Mouse (Mus musculus) left cerebral cortex, adult 2 months (tissue): ENCODE measurements around the gene Sh3d21. TPM values are rescaled to one million over a fixed set of nuclear protein-coding genes. Genes with fewer than 3 reads are reported as not detected.
"Not testable (repeated sequence)": the region's sequence is repeated elsewhere in the genome, so short reads cannot be mapped to it uniquely, and the experiment has no call there.

ENCODE experiments used
- DNase-seq, 2 experiments: peaks; one replicate each; pipeline ENCODE4 v3.0.0; 2021 to 2022; ENCODE audit warnings: low spot score in 2 of 2, mixed read lengths in 1 of 2; ENCODE audit errors: extremely low spot score in 1 of 2
- H3K27ac ChIP-seq: fragments of 200-600 bp; 2 replicates; pipeline ENCODE4 v1.8.1; 2022
- H3K4me3 ChIP-seq: fragments of 200-600 bp; 2 replicates; pipeline ENCODE4 v1.8.1; 2022
- CTCF ChIP-seq: fragments of 200-600 bp; IDR thresholded peaks from 2 replicates; pipeline ENCODE4 v1.8.1; 2022; ENCODE audit warnings: antibody characterized with exemption, mild to moderate bottlenecking, moderate library complexity
- intact Hi-C: fragments of 180-260 bp; cut with DNase I; formaldehyde crosslinking; loops from one replicate; pipeline ENCODE4 v1.15.1; 2025
- total RNA-seq, 2 experiments: library from RNA; stranded (reverse); gene quantifications; 2 replicates each; pipeline ENCODE4 v1.2.3; 2021

Gene Sh3d21
- total RNA-seq, 2 experiments from 2014 or later = 0.86 to 1.1 TPM

DNA sequence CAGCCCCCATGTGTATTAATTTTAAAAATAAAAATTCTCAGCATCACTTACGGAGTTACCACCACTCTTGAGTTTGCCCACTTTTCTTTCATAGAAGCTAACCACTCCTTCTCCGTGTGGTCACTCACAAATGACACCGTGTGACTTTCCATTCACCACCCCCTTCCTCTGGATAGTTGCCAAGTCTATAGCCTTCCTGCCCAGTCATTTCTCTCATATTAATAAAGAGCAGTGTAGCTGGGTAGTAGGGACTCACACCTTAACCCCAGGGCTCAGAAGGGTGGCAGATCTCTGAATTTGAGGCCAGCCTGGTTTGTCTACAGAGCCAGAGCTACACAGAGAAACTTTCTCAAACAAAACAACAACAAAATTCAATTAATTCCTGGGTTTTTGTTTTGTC, 34.2 kb upstream of the Sh3d21 start:
- TF ChIP-seq CTCF = no peak
- no peak for DNase-seq
- intact Hi-C loops = no loop called here
- Histone ChIP-seq H3K27ac (no peak overlapping the region; the same call in 1 of the 2 replicates), H3K4me3 (no peak overlapping the region)

GRCm38 (mm10) chr4:126194916-126195315, 31.6 kb upstream of the Sh3d21 start:
- H3K27ac ChIP-seq = no peak overlapping the region
- intact Hi-C loops = no loop called here
- no peak for TF ChIP-seq CTCF
- DNase-seq = no peak
- H3K4me3 ChIP-seq = no peak overlapping the region

- no peak for DNase-seq
- Histone ChIP-seq H3K4me3 (no peak overlapping the region), H3K27ac (no peak overlapping the region)
- TF ChIP-seq CTCF = no peak
- intact Hi-C loops = no loop called here
These were observed 30.9 kb upstream of the Sh3d21 start for GRCm38 (mm10) chr4:126194216-126194615.

DNA sequence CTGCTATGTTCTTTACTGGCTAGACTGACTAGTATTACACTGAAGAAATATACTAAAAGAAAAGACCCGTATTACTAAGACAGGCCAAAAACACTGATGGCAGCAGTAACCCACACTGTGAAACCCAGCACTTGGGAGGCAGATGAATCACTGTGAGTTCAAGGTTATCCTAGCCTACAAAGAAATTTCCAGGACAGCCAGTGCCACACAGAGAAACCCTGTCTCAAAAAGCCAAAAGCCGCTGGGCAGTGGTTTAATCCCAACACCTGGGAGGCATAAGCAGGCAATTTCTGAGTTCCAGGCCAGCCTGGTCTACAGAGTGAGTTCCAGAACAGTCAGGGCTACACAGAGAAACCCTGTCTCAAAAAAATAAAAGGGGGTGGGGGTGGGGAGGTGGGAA, 27.3 kb upstream of the Sh3d21 start:
- H3K4me3 ChIP-seq = no peak overlapping the region
- intact Hi-C loops = no loop called here
- no peak for TF ChIP-seq CTCF
- H3K27ac ChIP-seq = no peak overlapping the region
- no peak for DNase-seq

DNA sequence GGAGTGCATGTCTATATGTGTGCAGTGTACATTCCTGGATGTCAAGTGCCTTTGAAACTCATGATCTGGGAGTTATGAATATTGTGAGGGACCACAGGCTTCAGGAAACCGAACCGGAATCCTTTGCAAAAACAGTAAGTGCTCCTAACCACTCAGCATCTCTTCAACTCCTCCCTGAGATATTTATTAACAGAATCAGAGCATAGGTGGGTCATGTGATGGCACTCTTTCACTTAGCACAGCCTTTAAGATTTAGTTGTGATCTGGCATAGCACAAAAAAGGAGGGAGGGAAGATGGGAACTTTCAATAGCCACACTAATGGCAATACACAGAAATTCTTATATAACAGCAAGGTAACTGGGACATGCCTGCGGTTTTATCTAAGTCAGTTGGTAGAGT, 23.8 kb upstream of the Sh3d21 start:
- TF ChIP-seq CTCF = no peak
- DNase-seq = no peak
- Histone ChIP-seq H3K4me3 (no peak overlapping the region), H3K27ac (no peak overlapping the region)
- intact Hi-C loops = no loop called here

GRCm38 (mm10) chr4:126183034-126183433, 19.7 kb upstream of the Sh3d21 start:
- intact Hi-C loops = no loop called here
- no peak for TF ChIP-seq CTCF
- H3K27ac ChIP-seq = no peak overlapping the region
- DNase-seq = no peak
- H3K4me3 ChIP-seq = no peak overlapping the region

DNA sequence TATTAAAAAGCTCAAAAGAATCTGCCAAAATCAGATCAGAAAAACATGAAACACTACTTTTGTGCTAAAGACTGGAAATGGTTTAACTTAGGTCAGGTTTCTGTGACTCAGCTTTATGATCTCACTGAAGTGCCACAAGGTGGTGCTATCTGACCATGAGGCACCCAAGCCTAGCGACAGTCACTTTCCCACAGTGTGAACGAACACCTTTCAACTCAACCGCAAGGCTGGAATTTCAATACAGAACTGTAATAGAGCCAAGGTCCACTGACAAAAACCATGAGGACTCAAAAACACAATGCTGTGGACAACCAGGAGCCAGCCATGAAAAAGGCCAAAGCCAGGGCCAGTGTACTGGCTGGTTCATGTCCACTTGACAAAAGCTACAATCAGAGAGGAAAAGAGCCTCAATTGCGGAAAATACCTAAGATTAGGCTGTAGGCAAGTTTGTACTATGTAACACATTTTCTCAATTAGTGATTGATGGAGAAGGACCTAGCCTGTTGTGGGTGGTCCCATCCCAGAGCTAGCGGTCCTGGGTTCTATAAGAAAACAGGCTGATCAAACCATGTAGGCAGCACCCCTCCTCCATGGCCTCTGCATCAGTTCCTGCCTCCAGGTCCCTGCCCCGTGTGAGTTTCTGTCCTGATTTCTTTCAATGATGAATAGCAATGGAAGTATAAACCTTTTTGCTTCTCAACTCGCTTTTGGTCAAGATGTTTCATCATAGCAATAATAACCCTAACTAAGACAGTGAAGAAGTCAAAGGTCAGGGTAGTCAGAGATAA, 18.1 kb upstream of the Sh3d21 start:
- intact Hi-C loops = loop anchor here (1.0 kb wide), 1 partner anchor 81 kb away; the partner anchor contains the start of gene Trappc3
- H3K27ac ChIP-seq = no peak overlapping the region
- no peak overlapping the region for H3K4me3 ChIP-seq
- no peak for DNase-seq
- peak; percentile 80 for TF ChIP-seq CTCF

DNA sequence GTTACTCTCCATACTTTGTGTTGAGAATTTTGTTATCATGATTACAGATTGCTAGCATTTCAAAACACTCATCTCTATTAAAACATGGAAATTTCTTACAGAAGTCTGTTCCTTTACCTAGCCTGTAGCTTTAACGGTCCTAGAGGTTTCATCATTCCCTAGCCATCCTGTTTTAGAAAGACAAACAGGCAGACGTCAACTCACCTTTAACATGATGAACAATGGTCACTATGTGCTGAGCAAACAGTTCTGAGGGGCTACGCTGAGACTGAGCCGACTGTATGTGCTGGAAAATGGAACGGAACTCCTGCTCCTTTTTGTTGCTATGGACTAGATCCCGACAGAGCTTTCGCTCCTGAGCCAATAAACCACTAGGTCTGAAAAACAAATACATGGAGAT, 12.7 kb upstream of the Sh3d21 start:
- DNase-seq, H3K4me3 ChIP-seq, intact Hi-C loops, H3K27ac ChIP-seq: not testable (repeated sequence)

GRCm38 (mm10) chr4:126173800-126174199, 10.5 kb upstream of the Sh3d21 start:
- intact Hi-C loops = no loop called here
- H3K4me3 ChIP-seq = no peak overlapping the region
- no peak for TF ChIP-seq CTCF
- no peak for DNase-seq
- H3K27ac ChIP-seq = no peak overlapping the region

DNA sequence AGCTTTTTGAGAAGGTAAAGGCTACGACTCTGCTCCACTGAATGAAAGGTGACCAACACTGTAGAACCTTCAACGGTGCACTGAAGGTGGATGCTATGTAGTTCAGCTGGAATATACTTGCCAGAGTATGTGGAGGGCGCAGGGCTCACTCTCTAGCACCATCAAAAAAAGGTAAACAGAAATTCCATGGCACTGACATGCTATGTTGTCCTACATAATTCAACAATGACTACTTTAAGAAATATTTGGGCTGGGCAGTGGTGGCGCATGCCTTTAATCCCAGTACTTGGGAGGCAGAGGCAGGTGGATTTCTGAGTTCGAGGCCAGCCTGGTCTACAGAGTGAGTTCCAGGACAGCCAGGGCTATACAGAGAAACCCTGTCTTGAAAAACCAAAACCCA, 7.4 kb upstream of the Sh3d21 start:
- H3K27ac ChIP-seq, intact Hi-C loops, H3K4me3 ChIP-seq, DNase-seq: not testable (repeated sequence)

DNA sequence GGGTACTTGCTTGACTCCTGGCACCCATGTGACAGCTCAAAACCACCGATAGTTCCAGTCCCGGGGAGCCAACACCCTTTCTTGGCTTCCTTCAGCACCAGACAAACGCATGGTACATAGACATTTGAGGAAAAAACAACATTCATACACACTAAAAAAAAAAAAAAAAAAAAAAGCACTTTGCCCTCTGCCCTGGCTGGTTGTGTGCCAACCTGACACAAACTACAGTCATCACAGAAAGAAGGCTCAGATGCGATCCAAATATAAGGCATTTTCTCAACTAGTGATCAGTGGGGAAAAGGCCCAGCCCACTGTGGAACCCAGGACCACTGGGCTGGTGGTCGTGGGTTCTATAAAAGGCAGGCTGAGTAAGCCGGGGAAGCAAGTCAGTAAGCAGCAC, 5.6 kb upstream of the Sh3d21 start:
- intact Hi-C loops = no loop called here
- no peak for TF ChIP-seq CTCF
- Histone ChIP-seq H3K27ac (no peak overlapping the region), H3K4me3 (no peak overlapping the region)
- no peak for DNase-seq

GRCm38 (mm10) chr4:126166084-126166483, 2.8 kb upstream of the Sh3d21 start:
- DNase-seq = no peak
- no peak for TF ChIP-seq CTCF
- Histone ChIP-seq H3K4me3 (no peak overlapping the region), H3K27ac (no peak overlapping the region)
- intact Hi-C loops = no loop called here

DNA sequence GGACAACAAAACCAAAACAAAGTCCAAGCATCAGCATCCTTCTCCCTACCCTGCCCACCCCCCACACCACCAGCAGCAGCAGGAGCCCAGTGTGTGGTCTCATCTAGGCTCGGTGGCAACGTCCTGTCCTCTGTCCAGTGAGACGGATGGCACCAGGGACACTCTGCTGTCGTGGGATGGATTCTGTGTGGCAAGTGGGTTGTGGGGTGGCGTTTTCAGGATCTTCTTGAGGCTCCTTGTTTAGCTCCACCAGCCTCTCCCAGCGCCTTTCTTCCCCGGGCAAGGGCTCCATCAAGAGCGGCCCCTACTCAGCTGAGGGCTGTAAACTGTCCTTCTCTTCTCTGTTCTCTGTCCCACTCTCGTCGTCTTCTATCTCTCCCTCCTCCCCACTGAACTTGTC, 1.8 kb upstream of the Sh3d21 start:
- DNase-seq, H3K27ac ChIP-seq, intact Hi-C loops: not testable (repeated sequence)

More for the DNA sequence above, 1.8 kb upstream of the Sh3d21 start:
- H3K4me3 ChIP-seq = not testable (repeated sequence)
